Mouse (Mus musculus) midbrain, embryonic 12.5 days (tissue): ENCODE measurements around the gene Gm49416. TPM values are rescaled to one million over a fixed set of nuclear protein-coding genes. Genes with fewer than 3 reads are reported as not detected.
"Not testable (repeated sequence)": the region's sequence is repeated elsewhere in the genome, so short reads cannot be mapped to it uniquely, and the experiment has no call there.

Source experiments
- ATAC-seq: fragments of 200-750 bp; cut with Nextera tagmentation; 2 replicates; pipeline ENCODE4 v1.8.0; 2017; ENCODE audit warnings: low read depth, moderate TSS enrichment, moderate library complexity; ENCODE audit not compliant: low FRiP score
- H3K27ac ChIP-seq: fragments of 300-500 bp; sonication (generic); replicated peaks from 2 replicates; pipeline ENCODE4 v1.5.1; 2016; ENCODE audit warnings: mild to moderate bottlenecking
- H3K27me3 ChIP-seq: fragments of 300-500 bp; sonication (generic); 2 replicates; pipeline ENCODE4 v1.6.1; 2016; ENCODE audit warnings: mild to moderate bottlenecking
- H3K36me3 ChIP-seq: fragments of 300-500 bp; sonication (generic); 2 replicates; pipeline ENCODE4 v1.6.1; 2016
- H3K4me1 ChIP-seq: fragments of 300-500 bp; sonication (generic); 2 replicates; pipeline ENCODE4 v1.6.1; 2016
- H3K4me2 ChIP-seq: fragments of 300-500 bp; sonication (generic); replicated peaks from 2 replicates; pipeline ENCODE4 v1.6.1; 2016; ENCODE audit warnings: mild to moderate bottlenecking, moderate library complexity
- H3K4me3 ChIP-seq: fragments of 300-500 bp; sonication (generic); 2 replicates; pipeline ENCODE4 v1.5.1; 2016; ENCODE audit warnings: mild to moderate bottlenecking
- H3K9ac ChIP-seq: fragments of 300-500 bp; sonication (generic); replicated peaks from 2 replicates; pipeline ENCODE4 v1.6.1; 2016; ENCODE audit warnings: mild to moderate bottlenecking, moderate library complexity
- H3K9me3 ChIP-seq: fragments of 300-500 bp; sonication (generic); 2 replicates; pipeline ENCODE4 v1.6.1; 2016; ENCODE audit warnings: mild to moderate bottlenecking
- WGBS: fragments of 180-500 bp; shearing (Covaris S2); methylation state at CpG from one replicate; pipeline ENCODE4 v1.1.7; 2016; 5-methylcytosine and 5-hydroxymethylcytosine counted together
- polyA plus RNA-seq: library from polyadenylated mRNA; unstranded; fragments of >200 nt; fragmentation: Nextera tagmentation; extraction: Ambion mirVana; gene quantifications from 2 replicates; pipeline ENCODE4 v1.2.1, GENCODE M21; 2016

The Gm49416 gene
- polyA plus RNA-seq, 1 experiment from 2014 or later = not detected

- 86% methylated on average over 3 of the region's 3 CpGs for WGBS
- peaks cover 10% of the 10 kb centered on the region; the same call in 1 of the 2 replicates for H3K36me3 ChIP-seq
- no peak overlapping the region for H3K9ac ChIP-seq
- no peaks in the 10 kb centered on the region for H3K4me1 ChIP-seq
- H3K9me3 ChIP-seq = no peaks in the 10 kb centered on the region
- H3K27me3 ChIP-seq = 0 out of 2 replicates have a peak, but pooled peaks cover 2% of the 10 kb centered on the region
- no peak overlapping the region for H3K4me3 ChIP-seq
- H3K27ac ChIP-seq = no peak overlapping the region
- no peak overlapping the region for H3K4me2 ChIP-seq
- ATAC-seq = no peak
Observed at GRCm38 (mm10) chr19:8853117-8853516, 35.6 kb upstream of the Gm49416 start.

- H3K36me3 ChIP-seq = no peaks in the 10 kb centered on the region
- H3K4me3 ChIP-seq = no peak overlapping the region
- no peaks in the 10 kb centered on the region for H3K4me1 ChIP-seq
- WGBS = 38% methylated on average over 4 of the region's 4 CpGs
- no peak overlapping the region for H3K9ac ChIP-seq
- 0 out of 2 replicates have a peak, but pooled peaks cover 2% of the 10 kb centered on the region for H3K27me3 ChIP-seq
- ATAC-seq = no peak
- no peaks in the 10 kb centered on the region for H3K9me3 ChIP-seq
- no peak overlapping the region for H3K4me2 ChIP-seq
- no peak overlapping the region for H3K27ac ChIP-seq
Observed at GRCm38 (mm10) chr19:8857689-8858088, 31.0 kb upstream of the Gm49416 start.

- Histone ChIP-seq H3K27ac (no peak overlapping the region), H3K4me1 (no peaks in the 10 kb centered on the region), H3K27me3 (0 out of 2 replicates have a peak, but pooled peaks cover 2% of the 10 kb centered on the region), H3K36me3 (no peaks in the 10 kb centered on the region), H3K9ac (no peak overlapping the region), H3K9me3 (no peaks in the 10 kb centered on the region), H3K4me2 (no peak overlapping the region), H3K4me3 (no peak overlapping the region)
- no peak for ATAC-seq
- WGBS = 20% methylated on average over 1 of the region's 1 CpGs
Observed at GRCm38 (mm10) chr19:8859018-8859417, 29.7 kb upstream of the Gm49416 start.

GRCm38 (mm10) chr19:8864265-8864664 is 24.5 kb upstream of the Gm49416 start:
- H3K9me3 ChIP-seq = no peaks in the 10 kb centered on the region
- H3K4me2 ChIP-seq = no peak overlapping the region
- ATAC-seq = no peak
- no peak overlapping the region for H3K27ac ChIP-seq
- H3K4me1 ChIP-seq = no peaks in the 10 kb centered on the region
- 86% methylated on average over 6 of the region's 6 CpGs for WGBS
- no peaks in the 10 kb centered on the region for H3K27me3 ChIP-seq
- no peak overlapping the region for H3K9ac ChIP-seq
- H3K4me3 ChIP-seq = no peak overlapping the region
- H3K36me3 ChIP-seq = no peaks in the 10 kb centered on the region

GRCm38 (mm10) chr19:8870381-8870780 is 18.3 kb upstream of the Gm49416 start:
- not testable (repeated sequence) for H3K9ac ChIP-seq, H3K9me3 ChIP-seq, H3K27me3 ChIP-seq, H3K4me2 ChIP-seq, H3K4me3 ChIP-seq, ATAC-seq, H3K27ac ChIP-seq
- peaks cover 13% of the 10 kb centered on the region for H3K4me1 ChIP-seq
- H3K36me3 ChIP-seq = peaks cover 24% of the 10 kb centered on the region
- WGBS = 82% methylated on average over 3 of the region's 3 CpGs

GRCm38 (mm10) chr19:8870838-8871237 is 17.9 kb upstream of the Gm49416 start:
- Histone ChIP-seq H3K4me3 (peak overlapping the region; percentile 93), H3K27ac (peak overlapping the region; percentile 73), H3K9me3 (no peaks in the 10 kb centered on the region), H3K4me2 (peak overlapping the region; percentile 91), H3K4me1 (peaks cover 13% of the 10 kb centered on the region), H3K36me3 (peaks cover 28% of the 10 kb centered on the region), H3K9ac (peak overlapping the region; percentile 94), H3K27me3 (no peaks in the 10 kb centered on the region)
- WGBS = 61% methylated on average over 9 of the region's 9 CpGs
- ATAC-seq = peak; percentile 50

- WGBS = 1% methylated on average over 59 of the region's 59 CpGs
- Histone ChIP-seq H3K4me2 (peak within 1 kb of the TSS; percentile 91), H3K4me1 (peaks cover 13% of the 10 kb centered on the region), H3K36me3 (peaks cover 35% of the 10 kb centered on the region), H3K9me3 (no peaks in the 10 kb centered on the region), H3K27ac (peak within 1 kb of the TSS; percentile 73), H3K4me3 (peak within 1 kb of the TSS; percentile 93), H3K9ac (peak within 1 kb of the TSS; percentile 94), H3K27me3 (no peaks in the 10 kb centered on the region)
- peak; percentile 99 for ATAC-seq
Observed at GRCm38 (mm10) chr19:8871267-8872186, 17.2 kb upstream of the Gm49416 start, which contains the start of gene Ubxn1. TSS of gene Ubxn1 (plus strand) at chr19:8871496.

GRCm38 (mm10) chr19:8872266-8872840 is 16.4 kb upstream of the Gm49416 start:
- H3K9ac ChIP-seq = peak overlapping the region; percentile 94
- peak overlapping the region; percentile 93 for H3K4me3 ChIP-seq
- peaks cover 43% of the 10 kb centered on the region for H3K36me3 ChIP-seq
- no peak for ATAC-seq
- no peaks in the 10 kb centered on the region for H3K9me3 ChIP-seq
- peaks cover 13% of the 10 kb centered on the region for H3K4me1 ChIP-seq
- no peaks in the 10 kb centered on the region for H3K27me3 ChIP-seq
- H3K27ac ChIP-seq = peak overlapping the region; percentile 73
- whole genome bisulfite sequencing = 75% methylated on average over 10 of the region's 10 CpGs
- H3K4me2 ChIP-seq = peak overlapping the region; percentile 91

- H3K4me2 ChIP-seq = no peak overlapping the region
- no peak for ATAC-seq
- H3K27ac ChIP-seq = no peak overlapping the region
- peaks cover 19% of the 10 kb centered on the region for H3K4me1 ChIP-seq
- no peaks in the 10 kb centered on the region for H3K9me3 ChIP-seq
- H3K27me3 ChIP-seq = no peaks in the 10 kb centered on the region
- WGBS = 95% methylated on average over 7 of the region's 7 CpGs
- H3K4me3 ChIP-seq = no peak overlapping the region
- no peak overlapping the region for H3K9ac ChIP-seq
- H3K36me3 ChIP-seq = peaks cover 51% of the 10 kb centered on the region
Observed at GRCm38 (mm10) chr19:8875031-8875430, 13.7 kb upstream of the Gm49416 start.

GRCm38 (mm10) chr19:8880311-8881033 is 8.3 kb upstream of the Gm49416 start, which contains the start of gene Uqcc3:
TSS of gene Uqcc3 (minus strand) at chr19:8880923.
- Histone ChIP-seq H3K27ac (peak within 1 kb of the TSS; percentile 83), H3K4me3 (peak within 1 kb of the TSS; percentile 69), H3K4me1 (peaks cover 12% of the 10 kb centered on the region), H3K9me3 (no peaks in the 10 kb centered on the region), H3K27me3 (no peaks in the 10 kb centered on the region), H3K9ac (peak within 1 kb of the TSS; percentile 80), H3K4me2 (peak within 1 kb of the TSS; percentile 92), H3K36me3 (peaks cover 27% of the 10 kb centered on the region)
- ATAC-seq = peak; percentile 98
- WGBS = under 1% methylated on average over 42 of the region's 42 CpGs

- WGBS = 14% methylated on average over 3 of the region's 3 CpGs
- ATAC-seq = 0 out of 2 replicates have a peak, but pooled peaks have one; percentile 8
- peak overlapping the region; percentile 69 for H3K4me3 ChIP-seq
- peaks cover 12% of the 10 kb centered on the region for H3K4me1 ChIP-seq
- H3K27me3 ChIP-seq = no peaks in the 10 kb centered on the region
- peak overlapping the region; percentile 92 for H3K4me2 ChIP-seq
- no peak overlapping the region for H3K27ac ChIP-seq
- H3K9me3 ChIP-seq = no peaks in the 10 kb centered on the region
- peaks cover 21% of the 10 kb centered on the region for H3K36me3 ChIP-seq
- peak overlapping the region; percentile 80 for H3K9ac ChIP-seq
Observed at GRCm38 (mm10) chr19:8881034-8881392, 7.7 kb upstream of the Gm49416 start.
